Mouse (Mus musculus) forebrain, postnatal 0 days (tissue): ENCODE results near the gene Cavin1. TPM values are rescaled to one million over a fixed set of nuclear protein-coding genes. Genes with fewer than 3 reads are reported as not detected.

Experiments
- ATAC-seq: fragments of 200-750 bp; cut with Nextera tagmentation; 2 replicates; pipeline ENCODE4 v1.8.0; 2017; ENCODE audit warnings: mild to moderate bottlenecking, moderate library complexity
- DNase-seq: peaks from one replicate; pipeline ENCODE4 v3.0.0-alpha.2; 2015
- H3K27ac ChIP-seq: fragments of 300-500 bp; sonication (generic); 2 replicates; pipeline ENCODE4 v1.5.1; 2014; ENCODE audit warnings: low read depth, mild to moderate bottlenecking, antibody characterized with exemption, low read length, moderate library complexity, mixed read lengths
- H3K27me3 ChIP-seq: fragments of 300-500 bp; sonication (generic); 2 replicates; pipeline ENCODE4 v1.6.1; 2014; ENCODE audit warnings: mild to moderate bottlenecking, low read length, mixed read lengths; ENCODE audit not compliant: insufficient read depth
- H3K36me3 ChIP-seq: fragments of 300-500 bp; sonication (generic); 2 replicates; pipeline ENCODE4 v1.6.1; 2014; ENCODE audit warnings: mild to moderate bottlenecking, moderate library complexity; ENCODE audit not compliant: insufficient read depth
- H3K4me1 ChIP-seq: fragments of 300-500 bp; sonication (generic); 2 replicates; pipeline ENCODE4 v1.6.1; 2014; ENCODE audit warnings: antibody characterized with exemption; ENCODE audit not compliant: insufficient read depth
- H3K4me2 ChIP-seq: fragments of 300-500 bp; sonication (generic); 2 replicates; pipeline ENCODE4 v1.6.1; 2014; ENCODE audit warnings: low read depth, mild to moderate bottlenecking, moderate library complexity
- H3K4me3 ChIP-seq: fragments of 300-500 bp; sonication (generic); 2 replicates; pipeline ENCODE4 v1.5.1; 2014; ENCODE audit warnings: low read depth, low read length, mixed read lengths
- H3K9ac ChIP-seq: fragments of 300-500 bp; sonication (generic); 2 replicates; pipeline ENCODE4 v1.6.1; 2014; ENCODE audit warnings: mild to moderate bottlenecking
- H3K9me3 ChIP-seq: fragments of 300-500 bp; sonication (generic); 2 replicates; pipeline ENCODE4 v1.6.1; 2016; ENCODE audit warnings: low read length
- CTCF ChIP-seq: sonication (generic); IDR thresholded peaks from 2 replicates; pipeline ENCODE4 v1.5.1; 2016; ENCODE audit warnings: antibody characterized with exemption, control low read depth, low read depth
- WGBS: fragments of 180-500 bp; shearing (Covaris S2); extraction: QIAGEN DNeasy Blood & Tissue Kit; methylation state at CpG from one replicate; pipeline ENCODE4 v1.1.7; 2014; 5-methylcytosine and 5-hydroxymethylcytosine counted together
- polyA plus RNA-seq: library from polyadenylated mRNA; unstranded; fragments of >200 nt; fragmentation: Nextera tagmentation; extraction: Ambion mirVana; gene quantifications from 2 replicates; pipeline ENCODE4 v1.2.1, GENCODE M21; 2015
- total RNA-seq: library from RNA; depleted of rRNA; stranded (reverse); fragments of >200 nt; gene quantifications from 2 replicates; pipeline ENCODE4 v1.2.3, GENCODE M21; 2014

Cavin1 gene
- total and polyA plus RNA-seq, 2 experiments from 2014 or later = 22.7 to 38.3 TPM

GRCm38 (mm10) chr11:100982087-100982486 is 11.4 kb upstream of the Cavin1 start:
- no peak overlapping the region for H3K27ac ChIP-seq
- no peaks in the 10 kb centered on the region for H3K4me1 ChIP-seq
- 0 out of 2 replicates have a peak, but pooled peaks cover 4% of the 10 kb centered on the region for H3K27me3 ChIP-seq
- H3K36me3 ChIP-seq = no peaks in the 10 kb centered on the region
- TF ChIP-seq CTCF = no peak
- H3K9me3 ChIP-seq = no peaks in the 10 kb centered on the region
- no peak overlapping the region for H3K4me3 ChIP-seq
- 17% methylated on average over 8 of the region's 8 CpGs for WGBS
- H3K4me2 ChIP-seq = no peak overlapping the region
- H3K9ac ChIP-seq = no peak overlapping the region
- no peak for DNase-seq
- no peak for ATAC-seq

GRCm38 (mm10) chr11:100981236-100981635 is 10.5 kb upstream of the Cavin1 start:
- no peak for TF ChIP-seq CTCF
- WGBS = 70% methylated on average over 3 of the region's 3 CpGs
- Histone ChIP-seq H3K9me3 (no peaks in the 10 kb centered on the region), H3K4me1 (no peaks in the 10 kb centered on the region), H3K9ac (no peak overlapping the region), H3K27me3 (0 out of 2 replicates have a peak, but pooled peaks cover 4% of the 10 kb centered on the region), H3K36me3 (no peaks in the 10 kb centered on the region), H3K4me3 (no peak overlapping the region), H3K27ac (no peak overlapping the region), H3K4me2 (no peak overlapping the region)
- ATAC-seq (no peak), DNase-seq (no peak)

GRCm38 (mm10) chr11:100980438-100980837 is 9.8 kb upstream of the Cavin1 start:
- Histone ChIP-seq H3K4me2 (no peak overlapping the region), H3K9ac (no peak overlapping the region), H3K27me3 (0 out of 2 replicates have a peak, but pooled peaks cover 4% of the 10 kb centered on the region), H3K4me1 (no peaks in the 10 kb centered on the region), H3K9me3 (no peaks in the 10 kb centered on the region), H3K4me3 (no peak overlapping the region), H3K27ac (no peak overlapping the region), H3K36me3 (no peaks in the 10 kb centered on the region)
- 91% methylated on average over 1 of the region's 1 CpGs for WGBS
- DNase-seq (no peak), ATAC-seq (no peak)
- no peak for TF ChIP-seq CTCF

- Histone ChIP-seq H3K4me1 (no peaks in the 10 kb centered on the region), H3K27ac (no peak overlapping the region), H3K4me2 (no peak overlapping the region), H3K9ac (no peak overlapping the region), H3K36me3 (no peaks in the 10 kb centered on the region), H3K27me3 (0 out of 2 replicates have a peak, but pooled peaks cover 4% of the 10 kb centered on the region), H3K9me3 (no peaks in the 10 kb centered on the region), H3K4me3 (no peak overlapping the region)
- DNase-seq (no peak), ATAC-seq (no peak)
- 32% methylated on average over 8 of the region's 8 CpGs for WGBS
- TF ChIP-seq CTCF = no peak
Observed at GRCm38 (mm10) chr11:100979887-100980286, 9.2 kb upstream of the Cavin1 start.

GRCm38 (mm10) chr11:100975241-100975640 is 4.6 kb upstream of the Cavin1 start:
- Histone ChIP-seq H3K27ac (no peak overlapping the region), H3K4me1 (peaks cover 2% of the 10 kb centered on the region; the same call in 1 of the 2 replicates), H3K36me3 (no peaks in the 10 kb centered on the region), H3K9ac (no peak overlapping the region), H3K4me3 (no peak overlapping the region), H3K4me2 (no peak overlapping the region), H3K9me3 (no peaks in the 10 kb centered on the region), H3K27me3 (peaks cover 29% of the 10 kb centered on the region)
- WGBS = 78% methylated on average over 7 of the region's 7 CpGs
- no peak for TF ChIP-seq CTCF
- no peak for DNase-seq
- no peak for ATAC-seq

- H3K9me3 ChIP-seq = no peaks in the 10 kb centered on the region
- peaks cover 6% of the 10 kb centered on the region; the same call in 1 of the 2 replicates for H3K4me1 ChIP-seq
- no peak for DNase-seq
- H3K27me3 ChIP-seq = peaks cover 36% of the 10 kb centered on the region
- 76% methylated on average over 14 of the region's 14 CpGs for WGBS
- no peak for ATAC-seq
- H3K9ac ChIP-seq = no peak overlapping the region
- TF ChIP-seq CTCF = no peak
- H3K4me2 ChIP-seq = no peak overlapping the region
- H3K36me3 ChIP-seq = no peaks in the 10 kb centered on the region
- H3K27ac ChIP-seq = no peak overlapping the region
- H3K4me3 ChIP-seq = no peak overlapping the region
Observed at GRCm38 (mm10) chr11:100974381-100974970, 3.8 kb upstream of the Cavin1 start.

- 94% methylated on average over 7 of the region's 7 CpGs for WGBS
- Histone ChIP-seq H3K9me3 (no peaks in the 10 kb centered on the region), H3K4me1 (peaks cover 6% of the 10 kb centered on the region; the same call in 1 of the 2 replicates), H3K4me2 (no peak overlapping the region), H3K36me3 (no peaks in the 10 kb centered on the region), H3K27ac (no peak overlapping the region), H3K9ac (no peak overlapping the region), H3K4me3 (no peak overlapping the region), H3K27me3 (peaks cover 49% of the 10 kb centered on the region)
- TF ChIP-seq CTCF = no peak
- no peak for DNase-seq
- no peak for ATAC-seq
Observed at GRCm38 (mm10) chr11:100973245-100973644, 2.6 kb upstream of the Cavin1 start.
